In genomic region chr1:172623599-172623998, GRCm38 (mm10) we compare ENCODE assay signal across 17 mouse cellular contexts. TPM values are rescaled to one million over a fixed set of nuclear protein-coding genes. Genes with fewer than 3 reads are reported as not detected.
"Had no signal": no experiment of that assay in that cellular context is flagged by ENCODE, and none has a peak within 500 bp of the region (broad histone marks: within the 10 kb centered on the region; RNA-seq: fewer than 3 reads in every experiment).

No protein-coding gene starts in this region.

- H3K4me1 ChIP-seq: kidney, embryonic 15.5 days; liver, embryonic 12.5 days; lung, embryonic 15.5 days; midbrain, embryonic 12.5 days had no signal

- H3K9ac ChIP-seq: kidney, embryonic 15.5 days; liver, embryonic 12.5 days; lung, embryonic 15.5 days; midbrain, embryonic 12.5 days had no signal

- ATAC-seq: intestine, embryonic 16.5 days; liver, embryonic 12.5 days had no signal

- H3K9me3 ChIP-seq: kidney, embryonic 15.5 days; liver, embryonic 12.5 days; lung, embryonic 15.5 days; midbrain, embryonic 12.5 days had no signal

- H3K4me2 ChIP-seq: kidney, embryonic 15.5 days; liver, embryonic 12.5 days; lung, embryonic 15.5 days; midbrain, embryonic 12.5 days had no signal

- H3K27ac ChIP-seq: kidney, embryonic 15.5 days; liver, embryonic 12.5 days; lung, embryonic 15.5 days; midbrain, embryonic 12.5 days; stomach, postnatal 0 days had no signal

- DNase-seq: kidney, postnatal 36 days; layer of hippocampus, adult 9-11 months; layer of hippocampus, postnatal 36 days; right cerebral cortex, adult 18-20 months; right cerebral cortex, postnatal 25 days; thymus, postnatal 4 days had no signal

- H3K27me3 ChIP-seq: kidney, embryonic 15.5 days; liver, embryonic 12.5 days; lung, embryonic 15.5 days; midbrain, embryonic 12.5 days had no signal

- H3K36me3 ChIP-seq: kidney, embryonic 15.5 days; liver, embryonic 12.5 days; lung, embryonic 15.5 days; midbrain, embryonic 12.5 days had no signal

- H3K4me3 ChIP-seq: kidney, embryonic 15.5 days; liver, embryonic 12.5 days; lung, embryonic 15.5 days; megakaryocyte, embryonic 14.5 days; midbrain, embryonic 12.5 days had no signal

RNA-seq across cellular contexts. Expression of gene Fcrl6, which starts 21.2 kb away (rescaled TPM):
- polyA plus RNA-seq: intestine, embryonic 16.5 days; kidney, adult 2 months; kidney, embryonic 15.5 days; liver, embryonic 12.5 days; lung, embryonic 15.5 days; small intestine, adult 2 months; stomach, postnatal 0 days had no signal

RNA-seq across cellular contexts. Expression of gene Slamf8, which starts 33.2 kb away (rescaled TPM):
- polyA plus RNA-seq: liver, embryonic 12.5 days; midbrain, embryonic 12.5 days; midbrain, postnatal 0 days; neural tube, embryonic 14.5 days had no signal
